Mouse (Mus musculus) intestine, embryonic 14.5 days (tissue): ENCODE measurements around the gene Pcdh15. TPM values are rescaled to one million over a fixed set of nuclear protein-coding genes. Genes with fewer than 3 reads are reported as not detected.

ENCODE experiments used
- ATAC-seq: fragments of 200-750 bp; cut with Nextera tagmentation; replicated peaks from 2 replicates; pipeline ENCODE4 v1.8.0; 2017; ENCODE audit warnings: low read depth, moderate number of reproducible peaks, moderate TSS enrichment, moderate library complexity; ENCODE audit not compliant: low FRiP score, low TSS enrichment
- DNase-seq: peaks from one replicate; pipeline ENCODE4 v3.0.0-alpha.2; 2018; ENCODE audit warnings: low spot score
- H3K27ac ChIP-seq: fragments of 300-500 bp; sonication (generic); 2 replicates; pipeline ENCODE4 v1.5.1; 2014; ENCODE audit warnings: low read depth, mild to moderate bottlenecking, control low read depth
- H3K27me3 ChIP-seq: fragments of 300-500 bp; sonication (generic); replicated peaks from 2 replicates; pipeline ENCODE4 v1.6.1; 2014; ENCODE audit warnings: low read length, control low read depth; ENCODE audit not compliant: control insufficient read depth, insufficient read depth
- H3K36me3 ChIP-seq: fragments of 300-500 bp; sonication (generic); 2 replicates; pipeline ENCODE4 v1.6.1; 2014; ENCODE audit warnings: low read length, control low read depth; ENCODE audit not compliant: control insufficient read depth, insufficient read depth
- H3K4me1 ChIP-seq: fragments of 300-500 bp; sonication (generic); replicated peaks from 2 replicates; pipeline ENCODE4 v1.6.1; 2014; ENCODE audit warnings: low read length, control low read depth, mixed read lengths; ENCODE audit not compliant: control insufficient read depth, insufficient read depth
- H3K4me2 ChIP-seq: fragments of 300-500 bp; sonication (generic); 2 replicates; pipeline ENCODE4 v1.6.1; 2014; ENCODE audit warnings: low read length
- H3K4me3 ChIP-seq: fragments of 300-500 bp; sonication (generic); 2 replicates; pipeline ENCODE4 v1.5.1; 2014; ENCODE audit warnings: low read depth, low read length, control low read depth, mixed read lengths
- H3K9ac ChIP-seq: fragments of 300-500 bp; sonication (generic); 2 replicates; pipeline ENCODE4 v1.6.1; 2014; ENCODE audit warnings: mild to moderate bottlenecking, low read length
- H3K9me3 ChIP-seq: fragments of 300-500 bp; sonication (generic); 2 replicates; pipeline ENCODE4 v1.6.1; 2016; ENCODE audit warnings: low read length, control low read depth; ENCODE audit not compliant: control insufficient read depth
- WGBS: fragments of 180-500 bp; shearing (Covaris S2); extraction: QIAGEN DNeasy Blood & Tissue Kit; methylation state at CpG from one replicate; pipeline ENCODE4 v1.1.7; 2014; 5-methylcytosine and 5-hydroxymethylcytosine counted together
- polyA plus RNA-seq: library from polyadenylated mRNA; unstranded; fragments of >200 nt; fragmentation: Nextera tagmentation; extraction: Ambion mirVana; gene quantifications from 2 replicates; pipeline ENCODE4 v1.2.1, GENCODE M21; 2014

Pcdh15 gene
- polyA plus RNA-seq = 1.8 and 2.6 TPM in 2 replicates

DNA sequence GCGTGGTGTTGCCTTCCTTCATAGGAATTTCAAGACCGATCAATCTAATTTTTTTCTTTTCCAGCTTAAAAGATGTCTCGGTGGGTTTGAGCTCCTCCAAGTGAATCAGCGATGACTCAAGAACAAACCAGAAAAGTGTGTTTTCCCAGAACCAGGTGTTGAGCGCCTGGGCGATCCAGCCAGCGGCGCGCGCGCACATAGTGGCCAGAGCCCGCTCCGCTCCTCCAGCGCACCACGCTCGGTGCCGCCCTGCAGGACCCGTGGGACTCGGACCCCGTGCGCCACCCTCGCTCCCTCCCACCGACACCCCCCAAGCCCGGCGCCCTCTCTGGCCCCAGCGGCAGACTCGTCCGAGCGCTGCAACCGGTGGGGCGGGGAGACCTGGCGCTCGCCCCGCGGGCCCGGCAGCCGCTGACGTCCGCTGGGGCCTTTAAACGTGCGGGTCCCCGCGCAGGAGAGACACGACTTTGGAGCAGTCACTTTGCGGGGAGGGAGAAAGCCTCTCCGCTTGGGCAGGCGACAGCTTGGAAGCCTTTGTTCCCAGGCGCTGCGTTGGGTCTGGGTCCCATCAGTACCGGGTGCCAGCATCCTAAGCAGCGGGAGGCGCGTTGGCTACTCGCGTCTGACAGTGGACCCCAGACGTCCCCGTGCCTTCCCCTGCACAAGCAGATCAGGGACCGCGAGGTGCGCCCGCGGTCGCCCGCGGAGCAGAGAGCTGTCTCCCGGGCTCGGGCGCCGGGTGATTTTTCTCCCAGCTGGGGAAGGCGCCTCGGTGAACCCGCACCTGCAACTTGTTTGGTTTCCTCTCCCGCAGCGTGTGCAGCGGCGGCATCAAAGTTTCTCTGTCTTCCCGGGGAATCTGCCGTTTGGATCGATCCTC, at the start of gene Pcdh15:
TSS of gene Pcdh15 (plus strand) at position 377 of the 880 bp plus-strand sequence.
- DNase-seq (peak; percentile 77), ATAC-seq (peak; percentile 33; the same call in 1 of the 2 replicates)
- H3K4me3 ChIP-seq = peak within 1 kb of the TSS; percentile 51
- H3K27me3 ChIP-seq = peaks cover 55% of the 10 kb centered on the region
- H3K27ac ChIP-seq = no peak within 1 kb of the TSS
- H3K4me2 ChIP-seq = peak within 1 kb of the TSS; percentile 95
- H3K9me3 ChIP-seq = no peaks in the 10 kb centered on the region
- H3K4me1 ChIP-seq = 0 out of 2 replicates have a peak, but pooled peaks cover 5% of the 10 kb centered on the region
- H3K9ac ChIP-seq = peak within 1 kb of the TSS; percentile 35
- H3K36me3 ChIP-seq = no peaks in the 10 kb centered on the region
- under 1% methylated on average over 78 of the region's 79 CpGs for whole genome bisulfite sequencing

DNA sequence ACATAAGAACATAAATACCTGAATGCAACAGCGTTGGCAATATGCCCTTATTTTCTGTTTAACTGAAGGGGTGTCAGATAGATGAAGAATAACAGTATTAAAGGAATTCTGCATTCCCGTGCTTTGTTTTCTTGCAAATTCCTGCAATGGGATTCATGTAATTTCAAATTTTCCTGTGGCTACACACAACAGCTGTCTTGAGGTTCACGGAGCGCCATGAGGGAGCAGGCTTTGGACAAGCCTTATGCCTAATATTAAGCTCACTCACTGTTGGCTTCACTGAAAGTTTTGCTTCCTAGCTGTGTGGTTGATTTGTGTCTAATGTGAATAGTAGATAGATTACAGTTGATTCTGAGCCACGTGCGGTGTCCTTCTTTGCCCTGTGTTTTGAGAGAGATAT, 47.1 kb upstream of the Pcdh15 start:
- Histone ChIP-seq H3K4me1 (no peaks in the 10 kb centered on the region), H3K4me2 (no peak overlapping the region), H3K9ac (no peak overlapping the region), H3K36me3 (no peaks in the 10 kb centered on the region), H3K9me3 (no peaks in the 10 kb centered on the region), H3K4me3 (no peak overlapping the region), H3K27ac (no peak overlapping the region), H3K27me3 (no peaks in the 10 kb centered on the region)
- DNase-seq = no peak
- ATAC-seq = no peak
- 78% methylated on average over 6 of the region's 6 CpGs for WGBS

DNA sequence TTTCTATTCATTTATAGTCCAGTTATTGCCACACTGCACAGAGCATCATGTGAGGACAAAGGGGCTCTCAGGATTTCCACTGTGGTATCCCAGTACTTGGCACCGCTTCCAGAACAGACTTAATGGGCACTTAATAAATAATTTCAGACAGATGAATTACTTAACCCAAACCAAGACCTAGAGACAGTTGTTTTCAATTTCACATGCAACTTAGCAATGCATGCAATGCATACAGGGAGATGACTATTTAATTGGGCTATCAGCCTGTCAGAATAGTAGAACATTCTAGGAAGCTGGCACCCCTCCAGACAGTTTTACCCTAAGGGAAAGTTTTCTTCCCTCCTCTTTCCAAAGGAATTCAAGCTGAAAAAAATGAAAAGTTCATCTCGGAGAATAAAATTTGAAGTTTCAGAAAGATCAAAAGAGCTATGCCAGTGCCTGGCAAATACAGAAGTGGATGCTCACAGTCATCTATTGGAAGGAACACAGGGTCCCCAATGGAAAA, 39.4 kb upstream of the Pcdh15 start:
- Histone ChIP-seq H3K4me2 (no peak overlapping the region), H3K9ac (no peak overlapping the region), H3K27ac (no peak overlapping the region), H3K4me3 (no peak overlapping the region), H3K4me1 (no peaks in the 10 kb centered on the region), H3K36me3 (no peaks in the 10 kb centered on the region), H3K27me3 (no peaks in the 10 kb centered on the region), H3K9me3 (no peaks in the 10 kb centered on the region)
- whole genome bisulfite sequencing = 77% methylated on average over 2 of the region's 2 CpGs
- ATAC-seq = no peak
- DNase-seq = no peak

DNA sequence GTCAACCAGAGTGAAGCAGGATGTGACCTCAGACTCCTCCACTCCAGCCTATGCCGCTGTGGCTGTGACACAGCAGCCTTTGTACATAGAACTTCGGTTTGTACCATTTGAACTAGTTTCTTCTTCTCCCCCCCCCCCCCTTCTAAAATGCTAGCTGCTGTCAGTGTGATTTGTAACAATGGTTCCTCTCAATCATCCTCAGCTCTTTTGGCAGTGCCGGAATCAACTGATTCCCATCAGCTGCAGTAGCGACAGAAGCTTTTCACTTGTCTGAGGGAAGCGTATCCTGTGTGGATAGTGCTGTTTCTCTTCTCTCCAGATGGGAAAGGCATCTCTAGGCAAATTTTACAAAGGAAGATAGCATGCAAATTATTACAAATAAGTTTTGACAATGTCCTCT, 12.4 kb upstream of the Pcdh15 start:
- Histone ChIP-seq H3K4me3 (no peak overlapping the region), H3K9ac (no peak overlapping the region), H3K27me3 (no peaks in the 10 kb centered on the region), H3K9me3 (no peaks in the 10 kb centered on the region), H3K4me2 (no peak overlapping the region), H3K36me3 (no peaks in the 10 kb centered on the region), H3K4me1 (no peaks in the 10 kb centered on the region), H3K27ac (no peak overlapping the region)
- 76% methylated on average over 5 of the region's 5 CpGs for WGBS
- DNase-seq (no peak), ATAC-seq (no peak)

DNA sequence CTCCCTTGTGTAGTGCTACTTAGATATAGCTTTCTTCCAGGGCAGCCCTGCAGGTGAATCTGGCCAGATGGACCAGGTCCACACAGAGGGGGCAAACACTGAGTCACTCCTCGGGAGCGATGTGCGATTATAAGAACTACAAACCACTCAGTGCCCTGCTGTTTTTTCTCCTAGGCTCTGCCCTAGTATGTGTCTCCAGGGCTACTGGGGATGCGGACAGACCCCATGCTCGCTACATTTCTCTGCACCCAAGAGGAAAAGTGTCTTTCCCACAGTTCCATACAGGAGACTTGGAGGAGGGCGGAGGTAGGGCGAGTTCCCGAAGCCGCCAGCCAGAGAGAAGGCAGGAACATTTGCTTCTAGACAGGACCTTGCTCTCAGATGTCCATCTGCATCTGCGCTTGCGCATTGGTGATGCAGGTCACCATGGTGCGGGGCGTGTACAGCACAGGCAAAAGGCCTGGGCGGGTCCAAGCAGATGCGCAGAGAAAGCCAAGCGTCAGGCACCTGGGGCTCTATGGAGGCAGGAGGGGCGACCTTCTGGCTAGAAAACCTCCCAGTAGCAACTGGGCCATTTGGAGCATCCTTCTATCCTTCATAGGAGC, 2.5 kb upstream of the Pcdh15 start:
- ATAC-seq (peak; percentile 30; the same call in 1 of the 2 replicates), DNase-seq (peak; percentile 56)
- Histone ChIP-seq H3K36me3 (no peaks in the 10 kb centered on the region), H3K9me3 (no peaks in the 10 kb centered on the region), H3K9ac (no peak overlapping the region), H3K4me3 (peak overlapping the region; percentile 17), H3K4me2 (peak overlapping the region; percentile 44), H3K27ac (no peak overlapping the region), H3K4me1 (0 out of 2 replicates have a peak, but pooled peaks cover 5% of the 10 kb centered on the region), H3K27me3 (peaks cover 51% of the 10 kb centered on the region)
- 1% methylated on average over 17 of the region's 17 CpGs for WGBS

DNA sequence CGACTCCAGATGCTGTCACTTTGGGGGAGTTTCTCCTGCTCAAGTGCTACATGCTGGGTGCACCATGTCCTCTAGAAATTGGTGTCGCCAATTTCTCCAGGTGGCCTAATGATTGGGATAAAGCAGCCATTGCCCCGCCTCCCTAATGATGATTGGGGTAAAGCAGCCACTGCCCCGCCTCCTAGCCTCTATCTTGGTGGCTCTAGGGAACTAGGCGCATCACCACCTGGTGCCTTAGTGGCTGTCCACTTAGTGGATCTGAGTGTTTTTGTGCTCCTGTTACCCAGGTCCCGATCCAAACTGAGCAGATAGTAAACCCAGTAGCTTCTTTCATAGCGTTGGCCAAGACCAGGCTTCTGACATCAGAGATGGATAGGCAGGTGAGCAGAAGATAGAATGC, 2.0 kb upstream of the Pcdh15 start:
- no peak for ATAC-seq
- no peak overlapping the region for H3K27ac ChIP-seq
- H3K27me3 ChIP-seq = peaks cover 55% of the 10 kb centered on the region
- 7% methylated on average over 7 of the region's 7 CpGs for WGBS
- H3K9ac ChIP-seq = no peak overlapping the region
- H3K36me3 ChIP-seq = no peaks in the 10 kb centered on the region
- peak overlapping the region; percentile 17 for H3K4me3 ChIP-seq
- H3K4me2 ChIP-seq = peak overlapping the region; percentile 44
- H3K9me3 ChIP-seq = no peaks in the 10 kb centered on the region
- no peak for DNase-seq
- H3K4me1 ChIP-seq = 0 out of 2 replicates have a peak, but pooled peaks cover 5% of the 10 kb centered on the region

DNA sequence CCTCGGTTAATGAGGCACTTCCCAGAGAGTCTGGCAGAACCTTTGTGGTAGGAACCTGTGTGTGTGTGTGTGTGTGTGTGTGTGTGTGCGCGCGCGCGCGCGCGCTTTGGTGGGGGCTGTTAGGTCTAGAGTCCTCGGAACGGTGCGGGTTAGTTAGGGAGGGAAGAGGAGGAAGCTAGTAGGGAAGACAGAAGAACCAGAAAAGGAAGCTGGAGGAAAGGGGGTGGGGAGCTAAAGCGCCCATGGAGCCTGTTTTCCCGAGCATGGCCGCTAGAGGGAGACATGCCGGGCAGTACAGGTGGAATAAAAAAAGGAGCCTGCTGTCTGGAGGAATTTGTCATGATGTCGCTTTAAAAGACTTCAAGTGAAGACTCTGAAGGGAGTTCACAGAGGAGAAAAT, 1.2 kb upstream of the Pcdh15 start:
- H3K4me1 ChIP-seq = 0 out of 2 replicates have a peak, but pooled peaks cover 5% of the 10 kb centered on the region
- ATAC-seq (0 out of 2 replicates have a peak, but pooled peaks have one; percentile 8), DNase-seq (peak; percentile 87)
- no peak overlapping the region for H3K27ac ChIP-seq
- H3K4me2 ChIP-seq = peak overlapping the region; percentile 26
- WGBS = under 1% methylated on average over 17 of the region's 17 CpGs
- no peaks in the 10 kb centered on the region for H3K36me3 ChIP-seq
- H3K9me3 ChIP-seq = no peaks in the 10 kb centered on the region
- H3K9ac ChIP-seq = no peak overlapping the region
- H3K27me3 ChIP-seq = peaks cover 55% of the 10 kb centered on the region
- H3K4me3 ChIP-seq = no peak overlapping the region

DNA sequence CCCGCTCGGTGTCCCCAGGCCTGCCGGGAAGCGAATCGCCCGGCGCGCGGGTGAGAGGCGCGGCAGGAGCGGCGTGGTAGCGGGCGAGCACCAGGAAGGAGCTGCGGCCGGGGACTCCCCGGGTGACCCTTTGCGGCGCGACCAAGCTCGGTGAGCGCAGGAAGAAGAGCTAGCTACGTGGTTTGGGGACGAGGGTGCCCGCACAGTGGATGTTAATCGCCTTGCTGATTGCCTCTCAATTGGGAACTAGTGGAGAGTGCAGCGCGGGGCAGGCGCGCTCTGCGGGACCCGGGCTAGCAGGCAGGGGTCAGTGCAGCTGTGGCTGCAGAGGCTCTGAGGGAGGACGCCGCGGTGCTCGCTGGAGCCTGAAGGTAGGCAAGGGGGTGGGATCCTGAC, 702 bp downstream of the Pcdh15 start:
- H3K4me2 ChIP-seq = peak overlapping the region; percentile 95
- ATAC-seq = peak; percentile 59; the same call in 1 of the 2 replicates
- peaks cover 55% of the 10 kb centered on the region for H3K27me3 ChIP-seq

More for the DNA sequence above, 702 bp downstream of the Pcdh15 start:
- H3K4me3 ChIP-seq = peak overlapping the region; percentile 51
- DNase-seq = peak; percentile 70
- H3K27ac ChIP-seq = no peak overlapping the region
- under 1% methylated on average over 37 of the region's 37 CpGs for WGBS
- peak overlapping the region; percentile 35; the same call in 1 of the 2 replicates for H3K9ac ChIP-seq
- H3K9me3 ChIP-seq = no peaks in the 10 kb centered on the region
- H3K36me3 ChIP-seq = no peaks in the 10 kb centered on the region
- 0 out of 2 replicates have a peak, but pooled peaks cover 5% of the 10 kb centered on the region for H3K4me1 ChIP-seq
